Mouse (Mus musculus): Measurements from ENCODE around the gene Anks1b. TPM values are rescaled to one million over a fixed set of nuclear protein-coding genes. Genes with fewer than 3 reads are reported as not detected.

Gene Anks1b
- polyA plus RNA-seq, 1 experiment from 2014 or later = 0.36 TPM

- Histone ChIP-seq H3K9ac (ENCODE audit: low read length) (no peak overlapping the region), H3K9me3 (ENCODE audit: control insufficient read depth, low read length) (no peaks in the 10 kb centered on the region), H3K4me3 (ENCODE audit: low read depth, low read length) (no peak overlapping the region), H3K36me3 (ENCODE audit: control insufficient read depth, insufficient read depth, low read length) (no peaks in the 10 kb centered on the region), H3K27ac (replicated peaks; ENCODE audit: low read depth, low read length) (no peak overlapping the region), H3K4me1 (ENCODE audit: control insufficient read depth, insufficient read depth, low read length) (no peaks in the 10 kb centered on the region), H3K27me3 (ENCODE audit: control insufficient read depth, insufficient read depth, low read length) (no peaks in the 10 kb centered on the region), H3K4me2 (ENCODE audit: low read depth, severe bottlenecking) (no peak overlapping the region)
- WGBS = 82% methylated on average over 9 of the region's 9 CpGs
- ATAC-seq (ENCODE audit: insufficient number of reproducible peaks, low FRiP score, low TSS enrichment, low read depth) (no peak), DNase-seq (ENCODE audit: low spot score) (no peak)
Measured at GRCm38 (mm10) chr10:90512801-90513200, 639.5 kb downstream of the Anks1b start.

GRCm38 (mm10) chr10:90531813-90532212, 658.5 kb downstream of the Anks1b start:
- no peaks in the 10 kb centered on the region for H3K9me3 ChIP-seq (ENCODE audit: control insufficient read depth, low read length)
- H3K27ac ChIP-seq (replicated peaks; ENCODE audit: low read depth, low read length) = no peak overlapping the region
- no peak overlapping the region for H3K9ac ChIP-seq (ENCODE audit: low read length)
- no peaks in the 10 kb centered on the region for H3K4me1 ChIP-seq (ENCODE audit: control insufficient read depth, insufficient read depth, low read length)
- 80% methylated on average over 1 of the region's 1 CpGs for WGBS
- no peak overlapping the region for H3K4me3 ChIP-seq (ENCODE audit: low read depth, low read length)
- DNase-seq (ENCODE audit: low spot score) (no peak), ATAC-seq (ENCODE audit: insufficient number of reproducible peaks, low FRiP score, low TSS enrichment, low read depth) (no peak)
- no peaks in the 10 kb centered on the region for H3K27me3 ChIP-seq (ENCODE audit: control insufficient read depth, insufficient read depth, low read length)
- no peak overlapping the region for H3K4me2 ChIP-seq (ENCODE audit: low read depth, severe bottlenecking)
- H3K36me3 ChIP-seq (ENCODE audit: control insufficient read depth, insufficient read depth, low read length) = no peaks in the 10 kb centered on the region

GRCm38 (mm10) chr10:90535370-90535769, 662.1 kb downstream of the Anks1b start:
- Histone ChIP-seq H3K27me3 (ENCODE audit: control insufficient read depth, insufficient read depth, low read length) (no peaks in the 10 kb centered on the region), H3K36me3 (ENCODE audit: control insufficient read depth, insufficient read depth, low read length) (no peaks in the 10 kb centered on the region), H3K9me3 (ENCODE audit: control insufficient read depth, low read length) (no peaks in the 10 kb centered on the region), H3K4me1 (ENCODE audit: control insufficient read depth, insufficient read depth, low read length) (no peaks in the 10 kb centered on the region), H3K27ac (replicated peaks; ENCODE audit: low read depth, low read length) (no peak overlapping the region), H3K9ac (ENCODE audit: low read length) (no peak overlapping the region), H3K4me2 (ENCODE audit: low read depth, severe bottlenecking) (no peak overlapping the region), H3K4me3 (ENCODE audit: low read depth, low read length) (no peak overlapping the region)
- DNase-seq (ENCODE audit: low spot score) (no peak), ATAC-seq (ENCODE audit: insufficient number of reproducible peaks, low FRiP score, low TSS enrichment, low read depth) (no peak)
- WGBS = 94% methylated on average over 2 of the region's 2 CpGs

- ATAC-seq (ENCODE audit: insufficient number of reproducible peaks, low FRiP score, low TSS enrichment, low read depth) (no peak), DNase-seq (ENCODE audit: low spot score) (no peak)
Measured at GRCm38 (mm10) chr10:90546635-90547034, 673.3 kb downstream of the Anks1b start.

GRCm38 (mm10) chr10:90562906-90563305, 689.6 kb downstream of the Anks1b start:
- no peak for ATAC-seq (ENCODE audit: insufficient number of reproducible peaks, low FRiP score, low TSS enrichment, low read depth)
- H3K4me3 ChIP-seq (ENCODE audit: low read depth, low read length) = no peak overlapping the region
- no peaks in the 10 kb centered on the region for H3K27me3 ChIP-seq (ENCODE audit: control insufficient read depth, insufficient read depth, low read length)
- no peaks in the 10 kb centered on the region for H3K4me1 ChIP-seq (ENCODE audit: control insufficient read depth, insufficient read depth, low read length)
- H3K27ac ChIP-seq (replicated peaks; ENCODE audit: low read depth, low read length) = no peak overlapping the region
- H3K9me3 ChIP-seq (ENCODE audit: control insufficient read depth, low read length) = no peaks in the 10 kb centered on the region
- no peak for DNase-seq (ENCODE audit: low spot score)
- H3K9ac ChIP-seq (ENCODE audit: low read length) = no peak overlapping the region
- H3K4me2 ChIP-seq (ENCODE audit: low read depth, severe bottlenecking) = no peak overlapping the region
- H3K36me3 ChIP-seq (ENCODE audit: control insufficient read depth, insufficient read depth, low read length) = no peaks in the 10 kb centered on the region
- 53% methylated on average over 7 of the region's 7 CpGs for WGBS

More at GRCm38 (mm10) chr10:90546635-90547034, 673.3 kb downstream of the Anks1b start:
- Histone ChIP-seq H3K27me3 (ENCODE audit: control insufficient read depth, insufficient read depth, low read length) (no peaks in the 10 kb centered on the region), H3K36me3 (ENCODE audit: control insufficient read depth, insufficient read depth, low read length) (no peaks in the 10 kb centered on the region), H3K4me3 (ENCODE audit: low read depth, low read length) (no peak overlapping the region), H3K27ac (replicated peaks; ENCODE audit: low read depth, low read length) (no peak overlapping the region), H3K9ac (ENCODE audit: low read length) (no peak overlapping the region), H3K4me2 (ENCODE audit: low read depth, severe bottlenecking) (no peak overlapping the region), H3K4me1 (ENCODE audit: control insufficient read depth, insufficient read depth, low read length) (no peaks in the 10 kb centered on the region), H3K9me3 (ENCODE audit: control insufficient read depth, low read length) (no peaks in the 10 kb centered on the region)
- WGBS = 68% methylated on average over 3 of the region's 3 CpGs

GRCm38 (mm10) chr10:90576191-90577098, 703.1 kb downstream of the Anks1b start:
- ATAC-seq (ENCODE audit: insufficient number of reproducible peaks, low FRiP score, low TSS enrichment, low read depth) = no peak
- 49% methylated on average over 29 of the region's 29 CpGs for WGBS
- Histone ChIP-seq H3K4me3 (ENCODE audit: low read depth, low read length) (no peak overlapping the region), H3K4me2 (ENCODE audit: low read depth, severe bottlenecking) (peak overlapping the region; percentile 7; the same call in 1 of the 2 replicates), H3K9ac (ENCODE audit: low read length) (no peak overlapping the region), H3K4me1 (ENCODE audit: control insufficient read depth, insufficient read depth, low read length) (no peaks in the 10 kb centered on the region), H3K36me3 (ENCODE audit: control insufficient read depth, insufficient read depth, low read length) (no peaks in the 10 kb centered on the region), H3K9me3 (ENCODE audit: control insufficient read depth, low read length) (no peaks in the 10 kb centered on the region), H3K27me3 (ENCODE audit: control insufficient read depth, insufficient read depth, low read length) (no peaks in the 10 kb centered on the region), H3K27ac (replicated peaks; ENCODE audit: low read depth, low read length) (no peak overlapping the region)
- no peak for DNase-seq (ENCODE audit: low spot score)

GRCm38 (mm10) chr10:90577099-90577461, 703.8 kb downstream of the Anks1b start:
- Histone ChIP-seq H3K27ac (replicated peaks; ENCODE audit: low read depth, low read length) (no peak overlapping the region), H3K4me3 (ENCODE audit: low read depth, low read length) (no peak overlapping the region), H3K4me2 (ENCODE audit: low read depth, severe bottlenecking) (no peak overlapping the region), H3K36me3 (ENCODE audit: control insufficient read depth, insufficient read depth, low read length) (no peaks in the 10 kb centered on the region), H3K9me3 (ENCODE audit: control insufficient read depth, low read length) (no peaks in the 10 kb centered on the region), H3K27me3 (ENCODE audit: control insufficient read depth, insufficient read depth, low read length) (no peaks in the 10 kb centered on the region), H3K9ac (ENCODE audit: low read length) (no peak overlapping the region), H3K4me1 (ENCODE audit: control insufficient read depth, insufficient read depth, low read length) (no peaks in the 10 kb centered on the region)
- 81% methylated on average over 6 of the region's 6 CpGs for WGBS
- no peak for DNase-seq (ENCODE audit: low spot score)
- ATAC-seq (ENCODE audit: insufficient number of reproducible peaks, low FRiP score, low TSS enrichment, low read depth) = no peak

GRCm38 (mm10) chr10:90577777-90578176, 704.5 kb downstream of the Anks1b start:
- Histone ChIP-seq H3K9me3 (ENCODE audit: control insufficient read depth, low read length) (no peaks in the 10 kb centered on the region), H3K4me3 (ENCODE audit: low read depth, low read length) (no peak overlapping the region), H3K27me3 (ENCODE audit: control insufficient read depth, insufficient read depth, low read length) (no peaks in the 10 kb centered on the region), H3K4me1 (ENCODE audit: control insufficient read depth, insufficient read depth, low read length) (no peaks in the 10 kb centered on the region), H3K27ac (replicated peaks; ENCODE audit: low read depth, low read length) (no peak overlapping the region), H3K9ac (ENCODE audit: low read length) (no peak overlapping the region), H3K36me3 (ENCODE audit: control insufficient read depth, insufficient read depth, low read length) (no peaks in the 10 kb centered on the region), H3K4me2 (ENCODE audit: low read depth, severe bottlenecking) (no peak overlapping the region)
- ATAC-seq (ENCODE audit: insufficient number of reproducible peaks, low FRiP score, low TSS enrichment, low read depth) (no peak), DNase-seq (ENCODE audit: low spot score) (no peak)
- WGBS = 80% methylated on average over 9 of the region's 9 CpGs
